Mouse (Mus musculus) CH12.LX (cell line): ENCODE measurements around the gene Naa35. TPM values are rescaled to one million over a fixed set of nuclear protein-coding genes. Genes with fewer than 3 reads are reported as not detected.

Experiments used
- DNase-seq: peaks from one replicate; pipeline ENCODE4 v3.0.0-alpha.2; 2013; ENCODE audit errors: extremely low read depth
- H3K27ac ChIP-seq: 2 replicates; pipeline ENCODE4 v1.5.1; 2012; ENCODE audit warnings: low read depth, mild to moderate bottlenecking, control low read depth, moderate library complexity; ENCODE audit not compliant: insufficient read depth
- H3K27me3 ChIP-seq: replicated peaks from 2 replicates; pipeline ENCODE3; 2012; ENCODE audit warnings: inconsistent platforms
- H3K36me3 ChIP-seq, 2 experiments: replicated peaks in 1 of 2; 2 replicates each; pipeline versions ENCODE3 to v1.6.1; 2012; ENCODE audit warnings: inconsistent platforms in 1 of 2, low read length in 1 of 2, mild to moderate bottlenecking in 1 of 2, mixed read lengths in 1 of 2, moderate library complexity in 1 of 2; ENCODE audit not compliant: control insufficient read depth in 1 of 2, insufficient read depth in 1 of 2
- H3K4me1 ChIP-seq, 2 experiments: 2 replicates each; pipeline ENCODE4 v1.6.1; 2012; ENCODE audit warnings: inconsistent platforms in 1 of 2, moderate library complexity in 1 of 2; ENCODE audit not compliant: insufficient read depth in 2 of 2, control insufficient read depth in 1 of 2
- H3K4me2 ChIP-seq: 2 replicates; pipeline ENCODE4 v1.6.1; 2012; ENCODE audit warnings: low read depth, mild to moderate bottlenecking, control low read depth; ENCODE audit not compliant: poor library complexity, insufficient read depth, severe bottlenecking
- H3K4me3 ChIP-seq, 3 experiments: fragments of 150-350 bp in 1 of 3; sonication (generic) in 1 of 3; replicated peaks in 1 of 3; 2 replicates each; pipeline versions ENCODE3 to v1.5.1; 2011 to 2012; ENCODE audit warnings: low read depth in 2 of 3, low read length in 2 of 3, mild to moderate bottlenecking in 2 of 3, moderate library complexity in 2 of 3, control low read depth in 1 of 3, improper control_type of control experiment in 1 of 3, inconsistent platforms in 1 of 3, mixed read lengths in 1 of 3; ENCODE audit not compliant: poor library complexity in 1 of 3
- H3K79me2 ChIP-seq: replicated peaks from 2 replicates; pipeline ENCODE4 v1.6.1; 2012; ENCODE audit warnings: mild to moderate bottlenecking, moderate library complexity; ENCODE audit not compliant: control insufficient read depth, poor library complexity, insufficient read depth, severe bottlenecking; ENCODE audit errors: extremely low read depth
- H3K9ac ChIP-seq: 2 replicates; pipeline ENCODE4 v1.6.1; 2012; ENCODE audit warnings: low read depth, mild to moderate bottlenecking, control low read depth, moderate library complexity; ENCODE audit not compliant: insufficient read depth
- H3K9me3 ChIP-seq: replicated peaks from 2 replicates; pipeline ENCODE3; 2012; ENCODE audit warnings: low read length, inconsistent platforms, mixed read lengths
- CHD1 ChIP-seq: IDR thresholded peaks from 2 replicates; pipeline ENCODE4 v1.6.1; 2012; ENCODE audit warnings: low read depth, low read length, improper control_type of control experiment, inconsistent platforms
- CHD2 ChIP-seq: IDR thresholded peaks from 2 replicates; pipeline ENCODE4 v1.6.1; 2011; ENCODE audit warnings: low read length, improper control_type of control experiment
- ELF1 ChIP-seq: IDR thresholded peaks from 2 replicates; pipeline ENCODE4 v1.6.1; 2014; ENCODE audit warnings: low read depth, mild to moderate bottlenecking, inconsistent platforms, low read length, improper control_type of control experiment
- EP300 ChIP-seq: IDR thresholded peaks from 2 replicates; pipeline ENCODE4 v1.6.1; 2011; ENCODE audit warnings: low read length, improper control_type of control experiment
- ETS1 ChIP-seq: conservative IDR thresholded peaks from 2 replicates; pipeline ENCODE4 v1.6.1; 2012; ENCODE audit warnings: low read depth, mild to moderate bottlenecking, inconsistent platforms, low read length, improper control_type of control experiment, moderate library complexity
- GABPA ChIP-seq: IDR thresholded peaks from 2 replicates; pipeline ENCODE4 v1.6.1; 2012; ENCODE audit warnings: low read depth, low read length, improper control_type of control experiment, inconsistent platforms; ENCODE audit not compliant: insufficient replicate concordance
- HCFC1 ChIP-seq: IDR thresholded peaks from 2 replicates; pipeline ENCODE4 v1.6.1; 2012; ENCODE audit warnings: low read depth, mild to moderate bottlenecking, inconsistent platforms, low read length, improper control_type of control experiment
- JUND ChIP-seq: conservative IDR thresholded peaks from 2 replicates; pipeline ENCODE4 v1.6.1; 2011; ENCODE audit warnings: low read depth, low read length, improper control_type of control experiment
- MEF2A ChIP-seq: IDR thresholded peaks from 2 replicates; pipeline ENCODE4 v1.6.1; 2014; ENCODE audit warnings: low read depth, mild to moderate bottlenecking, inconsistent platforms, low read length, improper control_type of control experiment, borderline replicate concordance
- MXI1 ChIP-seq: IDR thresholded peaks from 2 replicates; pipeline ENCODE4 v1.6.1; 2011; ENCODE audit warnings: mild to moderate bottlenecking, low read depth, low read length, improper control_type of control experiment
- MYC ChIP-seq: IDR thresholded peaks from 2 replicates; pipeline ENCODE4 v1.6.1; 2011; ENCODE audit warnings: low read depth, mild to moderate bottlenecking, improper control_type of control experiment, low read length
- NRF1 ChIP-seq: IDR thresholded peaks from 2 replicates; pipeline ENCODE4 v1.6.1; 2014; ENCODE audit warnings: low read depth, mild to moderate bottlenecking, inconsistent platforms, low read length, improper control_type of control experiment, moderate library complexity
- PAX5 ChIP-seq: IDR thresholded peaks from 2 replicates; pipeline ENCODE4 v1.6.1; 2012; ENCODE audit warnings: low read length, inconsistent platforms, mixed read lengths
- POLR2A ChIP-seq: IDR thresholded peaks from 2 replicates; pipeline ENCODE4 v1.6.1; 2011; ENCODE audit warnings: low read depth, mild to moderate bottlenecking, improper control_type of control experiment, low read length
- POLR2AphosphoS2 ChIP-seq: IDR thresholded peaks from 2 replicates; pipeline ENCODE4 v1.6.1; 2011; ENCODE audit warnings: low read depth, low read length, improper control_type of control experiment
- RCOR1 ChIP-seq: conservative IDR thresholded peaks from 2 replicates; pipeline ENCODE4 v1.6.1; 2012; ENCODE audit warnings: low read depth, mild to moderate bottlenecking, inconsistent platforms, low read length, improper control_type of control experiment
- SMC3 ChIP-seq: IDR thresholded peaks from 2 replicates; pipeline ENCODE4 v1.6.1; 2011; ENCODE audit warnings: low read depth, low read length, improper control_type of control experiment
- TBP ChIP-seq: conservative IDR thresholded peaks from 2 replicates; pipeline ENCODE4 v1.6.1; 2011; ENCODE audit warnings: low read depth, low read length, improper control_type of control experiment
- TCF12 ChIP-seq: IDR thresholded peaks from 2 replicates; pipeline ENCODE4 v1.6.1; 2014; ENCODE audit warnings: low read depth, mild to moderate bottlenecking, inconsistent platforms, low read length, improper control_type of control experiment
- UBTF ChIP-seq: IDR thresholded peaks from 2 replicates; pipeline ENCODE4 v1.6.1; 2012; ENCODE audit warnings: low read depth, mild to moderate bottlenecking, inconsistent platforms, low read length, improper control_type of control experiment, moderate library complexity
- USF1 ChIP-seq: IDR thresholded peaks from 2 replicates; pipeline ENCODE4 v1.6.1; 2014; ENCODE audit warnings: low read depth, mild to moderate bottlenecking, inconsistent platforms, low read length, improper control_type of control experiment
- USF2 ChIP-seq: conservative IDR thresholded peaks from 2 replicates; pipeline ENCODE4 v1.6.1; 2011; ENCODE audit warnings: low read depth, low read length, improper control_type of control experiment
- ZC3H11A ChIP-seq: IDR thresholded peaks from 2 replicates; pipeline ENCODE4 v1.6.1; 2012; ENCODE audit warnings: low read depth, mild to moderate bottlenecking, inconsistent platforms, low read length, improper control_type of control experiment
- ZKSCAN1 ChIP-seq: IDR thresholded peaks from 2 replicates; pipeline ENCODE4 v1.6.1; 2012; ENCODE audit warnings: low read depth, inconsistent platforms, low read length, improper control_type of control experiment, borderline replicate concordance
- ZNF384 ChIP-seq: IDR thresholded peaks from 2 replicates; pipeline ENCODE4 v1.6.1; 2012; ENCODE audit warnings: low read depth, low read length, improper control_type of control experiment, inconsistent platforms
- dilution Hi-C: fragments of 300-500 bp; cut with MboI; formaldehyde crosslinking; loops from 2 replicates; pipeline ENCODE4 v1.14.3; 2020; ENCODE audit warnings: low sequenced_read_pairs; ENCODE audit not compliant: extremely low pct_unique_long_range_greater_than_20kb, extremely low pct_ligation_motif_present
- in situ Hi-C: fragments of 300-500 bp; cut with MboI; formaldehyde crosslinking; loops from 3 replicates; pipeline ENCODE4 v1.14.3; 2019; ENCODE audit warnings: low sequenced_read_pairs, low pct_ligation_motif_present, low pct_unique_long_range_greater_than_20kb, mixed read lengths
- polyA plus RNA-seq: library from polyadenylated mRNA; unstranded; fragments of >175 nt; gene quantifications from 2 replicates; pipeline ENCODE4 v1.2.1, GENCODE M21; 2012; ENCODE audit warnings: low read depth; ENCODE audit not compliant: insufficient read length
- total RNA-seq, 2 experiments: library from RNA; depleted of rRNA; stranded (reverse); fragments of 300-350 nt in 1 of 2; fragments of >200 nt in 1 of 2; gene quantifications; 2 replicates each; pipeline ENCODE4 v1.2.3; 2012 to 2014

The Naa35 gene
- total and polyA plus RNA-seq, 3 experiments, result 46.8 to 60.2 (median 56.4) TPM

GRCm38 (mm10) chr13:59671521-59671920 is 86.5 kb downstream of the Naa35 start:
- Histone ChIP-seq H3K27ac (no peak overlapping the region), H3K79me2 (no peaks in the 10 kb centered on the region), H3K4me3 (no peak overlapping the region), H3K4me2 (no peak overlapping the region), H3K9me3 (no peaks in the 10 kb centered on the region), H3K4me1 (peaks cover 5 to 42% of the 10 kb centered on the region in 2 experiments; a peak in 3 of 4 replicates), H3K36me3 (peaks cover 0 to 18% of the 10 kb centered on the region in 2 experiments), H3K9ac (no peak overlapping the region), H3K27me3 (no peaks in the 10 kb centered on the region)
- in situ Hi-C loops, result no loop called here
- TF ChIP-seq CHD2 (no peak), USF2 (no peak), JUND (no peak), USF1 (no peak), ZNF384 (no peak), CHD1 (no peak), EP300 (no peak)
- dilution Hi-C loops, result no loop called here
- no peak for DNase-seq

DNA sequence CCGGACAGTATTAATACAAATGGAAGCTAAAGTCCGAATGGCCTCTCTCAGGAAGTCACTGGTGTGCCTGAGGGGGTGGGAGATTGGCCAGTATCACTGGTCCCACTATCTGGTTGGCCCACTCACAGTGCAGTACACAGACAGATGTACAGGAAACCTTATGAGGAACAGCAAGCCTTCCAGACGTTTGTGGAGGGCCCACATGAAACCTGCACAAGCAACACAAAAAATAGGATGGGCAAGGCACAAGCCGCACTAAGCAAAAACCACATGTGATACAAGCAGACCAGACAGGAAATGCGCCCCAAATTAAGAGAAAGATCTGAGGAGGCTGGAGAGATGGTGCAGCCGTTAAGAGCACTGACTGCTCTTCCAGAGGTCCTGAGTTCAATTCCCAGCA is 87.2 kb downstream of the Naa35 start:
- no peak overlapping the region for H3K27ac ChIP-seq

GRCm38 (mm10) chr13:59673597-59673996 is 88.5 kb downstream of the Naa35 start:
- H3K4me2 ChIP-seq, result no peak overlapping the region
- H3K9me3 ChIP-seq, result no peaks in the 10 kb centered on the region
- H3K27ac ChIP-seq, result no peak overlapping the region
- no peaks in the 10 kb centered on the region for H3K79me2 ChIP-seq
- no peak overlapping the region for H3K9ac ChIP-seq
- no peak for DNase-seq
- peaks cover 0 to 11% of the 10 kb centered on the region in 2 experiments for H3K36me3 ChIP-seq
- peaks cover 5 to 35% of the 10 kb centered on the region in 2 experiments; a peak in 3 of 4 replicates for H3K4me1 ChIP-seq
- in situ Hi-C loops (no loop called here), dilution Hi-C loops (no loop called here)
- TF ChIP-seq ZKSCAN1 (no peak), ZNF384 (no peak), TBP (no peak), POLR2A (no peak), NRF1 (no peak), PAX5 (no peak), HCFC1 (no peak), USF1 (no peak), MYC (no peak), USF2 (no peak), TCF12 (no peak), ETS1 (no peak), UBTF (no peak), CHD1 (no peak)
- H3K27me3 ChIP-seq, result no peaks in the 10 kb centered on the region
- H3K4me3 ChIP-seq, result no peak overlapping the region

More for the DNA sequence above, 87.2 kb downstream of the Naa35 start:
- DNase-seq, result no peak
- no peaks in the 10 kb centered on the region for H3K27me3 ChIP-seq
- H3K9me3 ChIP-seq, result no peaks in the 10 kb centered on the region
- no peaks in the 10 kb centered on the region for H3K79me2 ChIP-seq
- TF ChIP-seq UBTF, result no peak
- TF ChIP-seq TCF12, result no peak
- TF ChIP-seq TBP, result no peak
- TF ChIP-seq MXI1, result no peak
- no peak for TF ChIP-seq ELF1
- no peak for TF ChIP-seq HCFC1
- TF ChIP-seq GABPA, result no peak
- TF ChIP-seq ZC3H11A, result no peak
- TF ChIP-seq ZKSCAN1, result no peak
- TF ChIP-seq MYC, result no peak
- no peak for TF ChIP-seq ETS1
- TF ChIP-seq USF1, result no peak
- no peak for TF ChIP-seq RCOR1
- no peak for TF ChIP-seq POLR2AphosphoS2
- no peak for TF ChIP-seq SMC3
- TF ChIP-seq MEF2A, result no peak
- peaks cover 0 to 14% of the 10 kb centered on the region in 2 experiments for H3K36me3 ChIP-seq
- H3K4me1 ChIP-seq, result peaks cover 5 to 40% of the 10 kb centered on the region in 2 experiments; a peak in 3 of 4 replicates
- H3K4me3 ChIP-seq, result no peak overlapping the region
- no peak overlapping the region for H3K9ac ChIP-seq
- in situ Hi-C loops (no loop called here), dilution Hi-C loops (no loop called here)
- no peak overlapping the region for H3K4me2 ChIP-seq
